Mouse (Mus musculus) erythroblast, embryonic 14.5 days (primary cell): ENCODE measurements around the gene Ccnk.

Experiments used
- GATA1 ChIP-seq: IDR thresholded peaks from 2 replicates; pipeline ENCODE4 v1.6.1; 2012; ENCODE audit warnings: low read length, inconsistent platforms, mixed read lengths
- TAL1 ChIP-seq: IDR thresholded peaks from 3 replicates; pipeline ENCODE4 v1.6.1; 2012; ENCODE audit warnings: low read length, inconsistent platforms, mixed read lengths

DNA sequence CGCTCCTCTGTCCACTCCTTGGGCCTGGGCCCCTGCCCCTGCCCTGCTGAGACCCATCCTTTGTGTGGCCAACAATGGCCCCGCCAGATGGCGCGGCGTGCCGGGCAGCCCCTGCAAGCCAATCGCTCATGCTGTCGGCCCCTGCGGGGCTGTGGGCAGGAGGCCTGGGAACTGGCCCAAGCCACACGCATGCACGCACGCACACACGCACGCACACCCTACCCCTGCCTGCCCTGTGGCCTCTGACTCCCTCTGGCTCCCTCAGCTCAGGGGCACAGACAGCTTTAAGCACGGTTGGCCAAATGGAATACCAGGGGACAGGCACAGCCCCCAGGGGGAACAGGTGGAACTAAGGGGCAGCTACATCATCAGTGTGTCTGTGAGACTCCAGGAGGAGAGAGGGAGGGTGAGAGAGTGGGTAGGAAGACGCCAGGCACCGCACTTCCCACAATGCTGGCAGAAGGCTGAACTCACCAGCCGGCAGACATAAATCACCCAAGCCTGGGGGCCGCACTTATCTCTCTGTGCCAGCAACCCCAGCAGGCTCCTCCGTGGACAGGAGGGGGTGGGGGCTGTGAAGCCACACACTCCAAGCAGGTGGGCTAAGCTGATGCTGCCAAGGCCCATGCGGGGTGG, 61.7 kb downstream of the Ccnk start:
- TF ChIP-seq TAL1 (no peak), GATA1 (no peak)
